16 mouse cellular contexts compared by ENCODE assay signal in the genomic region with DNA sequence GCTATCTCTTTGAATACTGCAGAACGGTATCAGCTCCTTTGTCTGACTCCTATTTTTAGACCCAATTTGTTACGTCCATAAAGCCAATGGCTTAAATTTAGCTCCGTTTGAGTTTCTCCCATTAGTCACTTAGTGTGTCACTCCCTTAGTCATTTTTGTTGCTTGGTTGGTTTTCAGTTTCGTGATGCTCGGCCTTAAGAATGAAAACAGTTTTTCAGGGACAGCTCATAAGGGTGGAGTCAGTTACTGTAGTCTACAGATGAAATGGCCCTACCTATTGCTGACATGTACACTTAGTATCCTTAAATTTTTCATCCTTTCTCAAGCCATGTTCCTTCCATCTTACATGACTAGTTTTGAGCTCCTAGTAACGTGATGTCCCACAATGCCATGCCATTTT. TPM values are rescaled to one million over a fixed set of nuclear protein-coding genes. Genes with fewer than 3 reads are reported as not detected.
DNase-seq lines count a peak whose midpoint lies in the region; ATAC-seq and TF ChIP-seq lines count a peak whose summit lies in the region.
"Had no signal": no experiment of that assay in that cellular context is flagged by ENCODE, and none has a peak within 500 bp of the region (broad histone marks: within the 10 kb centered on the region; RNA-seq: fewer than 3 reads in every experiment).

No protein-coding gene starts in this region.

- H3K4me3 ChIP-seq in heart, embryonic 12.5 days, result no peak overlapping the region; the same call in 1 of the 2 replicates
- H3K4me3 ChIP-seq in C2C12 (ENCODE audit: insufficient read depth, poor library complexity, severe bottlenecking), result no peak overlapping the region
- 0 out of 2 replicates have a peak overlapping the region, but pooled peaks have one; percentile 16 for H3K4me3 ChIP-seq in heart, embryonic 15.5 days
- H3K4me3 ChIP-seq: limb, embryonic 13.5 days had no signal

- no peaks in the 10 kb centered on the region for H3K9me3 ChIP-seq in heart, embryonic 12.5 days (replicated peaks)
- no peaks in the 10 kb centered on the region for H3K9me3 ChIP-seq in heart, embryonic 15.5 days (replicated peaks)
- H3K9me3 ChIP-seq: limb, embryonic 13.5 days had no signal

- H3K9ac ChIP-seq in heart, embryonic 12.5 days, result no peak overlapping the region
- no peak overlapping the region for H3K9ac ChIP-seq in heart, embryonic 15.5 days
- H3K9ac ChIP-seq: limb, embryonic 13.5 days; liver, embryonic 14.5 days had no signal

- no peak for DNase-seq in heart, postnatal 4 days
- peak; percentile 30 for DNase-seq in 3134 (ENCODE audit: extremely low read depth, insufficient read length, low spot score)
- DNase-seq in spleen, postnatal 14 days (ENCODE audit: low spot score in 2 of 2), result no peak
- no peak for DNase-seq in gastrocnemius, postnatal 10 days
- DNase-seq: cerebellum, postnatal 10 days; kidney, postnatal 36 days; thymus, adult 2 months had no signal

- no peaks in the 10 kb centered on the region for H3K36me3 ChIP-seq in heart, embryonic 12.5 days
- H3K36me3 ChIP-seq in C2C12 (ENCODE audit: control insufficient read depth, insufficient read depth), result no peaks in the 10 kb centered on the region
- no peaks in the 10 kb centered on the region for H3K36me3 ChIP-seq in heart, embryonic 15.5 days
- H3K36me3 ChIP-seq: limb, embryonic 13.5 days had no signal

- H3K4me1 ChIP-seq in heart, embryonic 12.5 days (replicated peaks), result peaks cover 20% of the 10 kb centered on the region
- peaks cover 19% of the 10 kb centered on the region for H3K4me1 ChIP-seq in heart, embryonic 15.5 days (replicated peaks)

- H3ac ChIP-seq in C2C12 (ENCODE audit: control insufficient read depth, insufficient read length, low read depth), result no peak overlapping the region

- 27% methylated on average over 6 of the region's 6 CpGs for WGBS in heart, embryonic 12.5 days
- WGBS in heart, embryonic 15.5 days, result 18% methylated on average over 6 of the region's 6 CpGs

- TF ChIP-seq CTCF in C2C12 (IDR thresholded peaks at IDR 0.05; ENCODE audit: control insufficient read depth, insufficient read depth, insufficient read length), result no peak

- H3K4me2 ChIP-seq in heart, embryonic 12.5 days, result peak overlapping the region; percentile 42
- peak overlapping the region; percentile 46 for H3K4me2 ChIP-seq in heart, embryonic 15.5 days

- H3K27me3 ChIP-seq in heart, embryonic 12.5 days (replicated peaks), result no peaks in the 10 kb centered on the region
- H3K27me3 ChIP-seq in C2C12 (ENCODE audit: control insufficient read depth, insufficient read depth, insufficient read length), result no peaks in the 10 kb centered on the region
- H3K27me3 ChIP-seq in heart, embryonic 15.5 days, result no peaks in the 10 kb centered on the region

- H3K27ac ChIP-seq in heart, embryonic 12.5 days (ENCODE audit: poor library complexity, severe bottlenecking), result no peak overlapping the region
- H3K27ac ChIP-seq in heart, embryonic 15.5 days, result 0 out of 2 replicates have a peak overlapping the region, but pooled peaks have one; percentile 7
- H3K27ac ChIP-seq: limb, embryonic 13.5 days; liver, embryonic 14.5 days had no signal

- no peaks in the 10 kb centered on the region for H3K79me2 ChIP-seq in C2C12 (ENCODE audit: control insufficient read depth, insufficient read depth)

- H3K79me3 ChIP-seq in C2C12 (ENCODE audit: low read depth), result no peaks in the 10 kb centered on the region

- no peak for ATAC-seq in heart, embryonic 12.5 days (ENCODE audit: insufficient number of reproducible peaks, low FRiP score)
- no peak for ATAC-seq in heart, embryonic 15.5 days (replicated peaks; ENCODE audit: insufficient number of reproducible peaks, insufficient read depth, low FRiP score, low read depth)
- ATAC-seq: activated CD4-positive, CD25-positive, alpha-beta regulatory T cell, adult 4 months had no signal

TF ChIP-seq in C2C12, 6 proteins besides CTCF, POLR2A, EP300 and RAD21:
- TF ChIP-seq FOSL1 (IDR thresholded peaks at IDR 0.05; ENCODE audit: insufficient read depth, low read length, poor library complexity, severe bottlenecking) (peak; percentile 30), CEBPB (IDR thresholded peaks at IDR 0.05; ENCODE audit: low read depth) (no peak)

RNA-seq across cellular contexts. Expression of a gene that starts 54.5 kb away (rescaled TPM):
- polyA plus RNA-seq in heart, embryonic 12.5 days (2016; fragmentation: Nextera tagmentation; extraction: Ambion mirVana), result 0.89 TPM in 1 of 2 replicates, not detected in the other
- 1 to 10 TPM; 1.4 to 1.8 TPM for total RNA-seq in heart, postnatal 4 days (2021)
- not detected for polyA plus RNA-seq in C2C12 (2012; fragmentation: generic; extraction: Trizol)
- 0.42 and 1.7 TPM in 2 replicates for polyA plus RNA-seq in heart, embryonic 15.5 days (2015; fragmentation: Nextera tagmentation; extraction: Ambion mirVana)
- under 1 TPM; 0.33 to 0.77 TPM for total RNA-seq in gastrocnemius, postnatal 10 days (2021)

RNA-seq across cellular contexts. Expression of a gene that starts 54.6 kb away (rescaled TPM):
- polyA plus RNA-seq in heart, embryonic 12.5 days (2016; fragmentation: Nextera tagmentation; extraction: Ambion mirVana), result not detected in 2 replicates
- total RNA-seq in heart, postnatal 4 days (2021), result not detected
- polyA plus RNA-seq in C2C12 (2012; fragmentation: generic; extraction: Trizol), result not detected
- 0.08 TPM in 1 of 2 replicates, not detected in the other for polyA plus RNA-seq in heart, embryonic 15.5 days (2015; fragmentation: Nextera tagmentation; extraction: Ambion mirVana)
- total RNA-seq in gastrocnemius, postnatal 10 days (2021), result not detected
- total RNA-seq: megakaryocyte progenitor cell, adult 5-6 weeks had no signal
- polyA plus RNA-seq: activated CD4-positive, CD25-positive, alpha-beta regulatory T cell, adult 4 months; gonadal fat pad, adult 2 months; limb, embryonic 13.5 days; lung, embryonic 16.5 days; thymus, adult 2 months had no signal
